Mouse (Mus musculus): ENCODE data around the gene Gm9736.

GRCm38 (mm10) chr10:77715507-77715906 is 35.6 kb downstream of the Gm9736 start, which contains the start of gene Gm10142:
- TF ChIP-seq POLR2A (IDR thresholded peaks at IDR 0.05; ENCODE audit: low read depth, low read length) (no peak), CTCF (IDR thresholded peaks at IDR 0.05; ENCODE audit: borderline replicate concordance, insufficient read depth, low read length) (no peak)
